Mouse (Mus musculus) thymus, adult 2 months (tissue): Measurements from ENCODE around the gene Rims1. TPM values are rescaled to one million over a fixed set of nuclear protein-coding genes. Genes with fewer than 3 reads are reported as not detected.

ENCODE experiments used
- DNase-seq: peaks from one replicate; pipeline ENCODE4 v3.0.0; 2021
- H3K27ac ChIP-seq: fragments of 200-500 bp; 2 replicates; pipeline ENCODE4 v1.5.1; 2012; ENCODE audit warnings: low read length, control low read depth; ENCODE audit not compliant: control insufficient read depth, insufficient read depth
- H3K27me3 ChIP-seq: fragments of 200-500 bp; 2 replicates; pipeline ENCODE4 v1.6.1; 2012; ENCODE audit warnings: mild to moderate bottlenecking, low read length, moderate library complexity, mixed read lengths; ENCODE audit not compliant: control insufficient read depth, insufficient read depth
- H3K36me3 ChIP-seq: fragments of 200-500 bp; 2 replicates; pipeline ENCODE4 v1.6.1; 2012; ENCODE audit warnings: mild to moderate bottlenecking, low read length, moderate library complexity; ENCODE audit not compliant: control insufficient read depth, insufficient read depth
- H3K4me1 ChIP-seq: fragments of 200-500 bp; replicated peaks from 2 replicates; pipeline ENCODE4 v1.6.1; 2012; ENCODE audit warnings: low read length; ENCODE audit not compliant: control insufficient read depth, insufficient read depth
- H3K4me3 ChIP-seq: fragments of 200-500 bp; 2 replicates; pipeline ENCODE4 v1.5.1; 2012; ENCODE audit warnings: mild to moderate bottlenecking, low read length, control low read depth, moderate library complexity; ENCODE audit not compliant: control insufficient read depth, insufficient read depth
- CTCF ChIP-seq: fragments of 200-500 bp; IDR thresholded peaks from 2 replicates; pipeline ENCODE4 v1.5.1; 2012; ENCODE audit warnings: mild to moderate bottlenecking, control low read depth, low read length, moderate library complexity, borderline replicate concordance; ENCODE audit not compliant: control insufficient read depth, poor library complexity, insufficient read depth; ENCODE audit errors: extremely low read depth
- POLR2A ChIP-seq: fragments of 200-500 bp; IDR thresholded peaks from 2 replicates; pipeline ENCODE4 v1.6.1; 2012; ENCODE audit warnings: mild to moderate bottlenecking, low read length, control low read depth, moderate library complexity; ENCODE audit not compliant: control insufficient read depth, poor library complexity, insufficient read depth; ENCODE audit errors: extremely low read depth
- WGBS: fragments of 180-500 bp; shearing (Covaris S2); methylation state at CpG from one replicate; pipeline ENCODE4 v1.1.7; 2018; 5-methylcytosine and 5-hydroxymethylcytosine counted together
- polyA plus RNA-seq: library from polyadenylated mRNA; depleted of rRNA; stranded (reverse); fragments of >200 nt; gene quantifications from 2 replicates; pipeline ENCODE4 v1.2.3, GENCODE M21; 2012

Rims1 gene
- polyA plus RNA-seq, 1 experiment = not detected

DNA sequence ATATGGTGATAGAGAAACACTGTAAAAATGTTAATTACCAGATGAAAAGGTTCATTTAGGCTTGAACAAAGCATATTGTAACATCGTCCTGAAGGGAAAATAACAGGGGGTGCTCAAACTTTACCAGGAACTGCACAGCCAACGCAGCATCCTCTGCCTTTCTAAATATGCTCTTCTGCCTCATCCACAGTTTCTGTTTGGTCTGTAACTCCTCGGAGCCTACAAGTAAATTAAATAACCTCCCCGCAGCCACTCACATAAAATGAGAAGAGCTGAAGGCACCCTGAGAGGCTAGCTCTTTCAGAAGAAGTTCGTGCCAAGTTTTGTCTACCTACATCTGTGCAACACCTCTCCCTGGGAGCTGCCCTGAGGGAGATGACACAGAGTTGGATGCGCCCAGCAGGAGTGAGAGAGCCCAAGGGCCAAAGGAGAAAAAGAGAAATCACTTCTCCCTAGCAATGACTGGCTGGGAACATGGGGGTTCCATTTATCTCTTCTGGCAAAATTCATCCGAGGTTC lies 16.3 kb downstream of the Rims1 start:
- no peak for DNase-seq
- Histone ChIP-seq H3K4me1 (no peaks in the 10 kb centered on the region), H3K4me3 (no peak overlapping the region), H3K27ac (no peak overlapping the region), H3K27me3 (no peaks in the 10 kb centered on the region), H3K36me3 (no peaks in the 10 kb centered on the region)
- 68% methylated on average over 7 of the region's 7 CpGs for WGBS
- TF ChIP-seq CTCF = no peak
- no peak for TF ChIP-seq POLR2A

DNA sequence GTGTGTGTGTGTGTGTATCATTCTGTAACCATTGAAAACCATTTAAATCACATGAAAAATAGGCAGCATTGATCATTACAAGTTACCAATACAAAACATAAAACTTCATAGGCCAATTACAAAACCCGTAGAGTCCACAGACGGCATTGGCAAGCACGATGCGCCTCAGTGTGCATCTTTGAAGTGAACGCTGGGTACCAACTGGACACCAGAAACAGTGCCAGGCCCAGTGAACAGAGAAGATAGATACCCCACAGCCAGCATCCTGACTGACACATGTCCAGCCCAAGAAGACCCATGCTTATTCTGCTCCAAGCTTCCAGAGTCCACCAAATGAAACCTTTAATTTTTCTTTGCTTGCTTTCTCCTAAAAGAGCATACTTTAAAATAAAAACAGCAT lies 18.2 kb downstream of the Rims1 start:
- H3K27me3 ChIP-seq = no peaks in the 10 kb centered on the region
- no peak for DNase-seq
- no peaks in the 10 kb centered on the region for H3K4me1 ChIP-seq
- TF ChIP-seq POLR2A (no peak), CTCF (no peak)
- no peak overlapping the region for H3K4me3 ChIP-seq
- H3K27ac ChIP-seq = no peak overlapping the region
- 93% methylated on average over 5 of the region's 5 CpGs for WGBS
- H3K36me3 ChIP-seq = no peaks in the 10 kb centered on the region

DNA sequence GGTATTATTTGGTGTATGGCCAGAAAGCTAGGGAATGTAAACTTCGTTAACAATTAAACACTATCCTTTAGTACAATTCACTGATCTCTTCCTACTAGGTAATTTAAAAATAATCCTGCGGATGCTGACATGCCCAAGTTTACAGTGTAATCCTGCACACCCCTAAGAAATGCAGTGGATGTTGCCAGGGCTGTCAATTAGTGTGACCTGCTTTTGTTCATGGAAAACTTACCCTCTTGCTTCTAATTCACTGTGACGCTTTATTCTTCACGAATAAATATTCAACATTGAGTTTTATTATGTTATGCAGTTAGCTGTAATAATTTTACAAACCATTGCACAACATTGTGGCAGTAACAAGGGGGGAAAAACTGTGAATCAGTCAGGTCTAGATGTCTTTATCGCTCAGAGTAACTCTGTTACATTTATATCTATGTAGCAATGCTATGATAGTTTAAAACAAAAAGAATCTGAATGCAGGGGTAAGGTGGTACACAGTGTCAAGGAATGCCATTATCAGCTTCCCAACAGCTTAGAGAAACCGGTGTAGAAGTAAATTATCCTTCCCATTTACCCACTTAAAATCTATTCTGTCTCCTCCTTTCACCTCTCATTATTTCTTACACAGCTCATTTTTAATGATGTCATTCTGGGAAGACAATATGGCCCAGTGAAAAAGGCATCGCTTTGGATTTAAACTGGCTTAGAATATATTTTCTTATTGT lies 35.1 kb downstream of the Rims1 start:
- no peak overlapping the region for H3K4me3 ChIP-seq
- 86% methylated on average over 7 of the region's 7 CpGs for WGBS
- H3K36me3 ChIP-seq = no peaks in the 10 kb centered on the region
- H3K27ac ChIP-seq = no peak overlapping the region
- no peaks in the 10 kb centered on the region for H3K4me1 ChIP-seq
- no peak for DNase-seq
- TF ChIP-seq POLR2A (no peak), CTCF (no peak)
- no peaks in the 10 kb centered on the region for H3K27me3 ChIP-seq

DNA sequence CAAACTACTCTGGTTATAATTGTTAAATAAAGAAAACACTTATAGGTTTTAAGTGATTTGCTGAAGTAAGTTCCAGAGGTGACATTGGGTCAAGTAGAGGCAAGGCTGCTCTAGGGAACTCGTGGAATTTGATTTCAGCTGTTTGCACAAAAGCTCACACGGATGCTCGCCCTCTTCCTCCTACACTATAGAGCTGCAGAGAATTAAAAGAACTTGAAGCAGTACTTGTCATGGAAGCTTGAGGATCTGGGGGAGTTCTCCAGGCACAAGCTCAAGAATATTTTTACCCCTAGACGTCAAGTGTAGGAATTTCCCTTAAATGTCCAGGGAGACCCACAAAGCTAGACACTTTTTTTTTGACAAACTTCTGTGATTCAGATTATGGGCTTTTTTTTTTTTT lies 42.4 kb downstream of the Rims1 start:
- no peak for TF ChIP-seq CTCF
- TF ChIP-seq POLR2A = no peak
- 93% methylated on average over 4 of the region's 4 CpGs for WGBS
- Histone ChIP-seq H3K27ac (no peak overlapping the region), H3K27me3 (no peaks in the 10 kb centered on the region), H3K4me3 (no peak overlapping the region), H3K36me3 (no peaks in the 10 kb centered on the region), H3K4me1 (no peaks in the 10 kb centered on the region)
- no peak for DNase-seq

DNA sequence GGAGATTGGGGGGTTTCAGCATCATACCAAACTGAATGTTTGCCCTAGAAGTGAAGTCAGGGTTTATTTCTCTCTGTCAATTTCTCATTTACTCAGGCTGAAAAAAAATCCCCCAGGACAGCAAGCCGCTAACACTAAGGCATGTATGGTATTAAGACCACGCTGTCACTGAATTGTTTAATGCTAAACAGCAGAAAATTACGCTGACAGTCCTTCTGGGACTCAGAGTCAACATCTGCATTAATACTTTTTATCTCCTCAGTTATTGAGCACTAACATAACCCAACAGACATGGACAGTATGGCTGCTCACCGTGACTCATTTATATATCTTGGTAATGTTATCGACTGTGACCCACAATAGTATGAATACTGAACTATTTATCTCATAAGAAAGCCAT lies 43.0 kb downstream of the Rims1 start:
- TF ChIP-seq CTCF (no peak), POLR2A (no peak)
- 93% methylated on average over 5 of the region's 5 CpGs for WGBS
- H3K27me3 ChIP-seq = no peaks in the 10 kb centered on the region
- no peak overlapping the region for H3K27ac ChIP-seq
- H3K4me3 ChIP-seq = no peak overlapping the region
- H3K36me3 ChIP-seq = no peaks in the 10 kb centered on the region
- no peaks in the 10 kb centered on the region for H3K4me1 ChIP-seq
- DNase-seq = no peak

DNA sequence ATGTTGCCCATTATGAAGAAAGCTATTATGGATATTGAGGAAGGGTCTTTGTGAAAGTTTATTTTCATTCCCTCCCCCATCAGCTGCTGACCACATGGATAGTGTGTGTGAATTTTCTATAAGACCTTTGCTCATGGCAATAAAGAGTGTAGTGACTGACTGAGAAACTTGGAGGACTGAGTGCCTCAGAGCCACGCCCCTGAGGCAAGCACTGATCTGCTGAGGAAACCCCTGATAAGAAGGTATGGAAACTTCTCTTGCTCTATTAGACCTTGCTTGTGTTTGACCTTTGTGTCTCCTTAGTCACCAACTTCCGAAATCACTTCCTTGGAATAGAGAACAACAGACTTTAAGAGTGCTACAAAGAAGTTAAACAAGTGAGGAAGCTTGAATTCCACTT lies 55.3 kb downstream of the Rims1 start:
- WGBS = 83% methylated on average over 2 of the region's 2 CpGs
- no peaks in the 10 kb centered on the region for H3K4me1 ChIP-seq
- TF ChIP-seq POLR2A = no peak
- no peak for TF ChIP-seq CTCF
- H3K36me3 ChIP-seq = no peaks in the 10 kb centered on the region
- no peak for DNase-seq
- no peak overlapping the region for H3K27ac ChIP-seq
- no peaks in the 10 kb centered on the region for H3K27me3 ChIP-seq
- no peak overlapping the region for H3K4me3 ChIP-seq
